Mouse (Mus musculus) erythroblast, embryonic 14.5 days (primary cell): ENCODE measurements around the gene Serac1.

ENCODE experiments used
- GATA1 ChIP-seq: IDR thresholded peaks from 2 replicates; pipeline ENCODE4 v1.6.1; 2012; ENCODE audit warnings: low read length, inconsistent platforms, mixed read lengths
- TAL1 ChIP-seq: IDR thresholded peaks from 3 replicates; pipeline ENCODE4 v1.6.1; 2012; ENCODE audit warnings: low read length, inconsistent platforms, mixed read lengths

GRCm38 (mm10) chr17:6003661-6004060 lies 75.9 kb downstream of the Serac1 start:
- TF ChIP-seq GATA1: no peak
- no peak for TF ChIP-seq TAL1
